Mouse (Mus musculus): ENCODE data around the gene Wnt6.

GRCm38 (mm10) chr1:74752833-74753232, 18.9 kb upstream of the Wnt6 start:
- TF ChIP-seq CTCF (IDR thresholded peaks at IDR 0.05; ENCODE audit: low read depth, low read length) (no peak), POLR2A (IDR thresholded peaks at IDR 0.05; ENCODE audit: borderline replicate concordance, low read depth, low read length) (no peak)
